Mouse (Mus musculus): Measurements from ENCODE around the gene Ccnt2. TPM values are rescaled to one million over a fixed set of nuclear protein-coding genes. Genes with fewer than 3 reads are reported as not detected.

The Ccnt2 gene
- polyA plus RNA-seq, 1 experiment = 53.9 TPM

- H3K27me3 ChIP-seq (ENCODE audit: control insufficient read depth, insufficient read depth, low read length) = no peaks in the 10 kb centered on the region
- H3K27ac ChIP-seq (ENCODE audit: insufficient read depth, low read length) = no peak overlapping the region
- no peak overlapping the region for H3K4me3 ChIP-seq (replicated peaks; ENCODE audit: insufficient read depth, low read depth, low read length)
- TF ChIP-seq POLR2A (IDR thresholded peaks at IDR 0.05; ENCODE audit: borderline replicate concordance, insufficient read depth, low read length) = no peak
- 49% methylated on average over 6 of the region's 6 CpGs for whole genome bisulfite sequencing
- DNase-seq = no peak
- peaks cover 4% of the 10 kb centered on the region; the same call in 1 of the 2 replicates for H3K4me1 ChIP-seq (ENCODE audit: control insufficient read depth, insufficient read depth, low read length)
These were observed 2.3 kb downstream of the Ccnt2 start for GRCm38 (mm10) chr1:127776246-127776645.

- WGBS = 75% methylated on average over 3 of the region's 3 CpGs
- Histone ChIP-seq H3K4me1 (ENCODE audit: control insufficient read depth, insufficient read depth, low read length) (peaks cover 18% of the 10 kb centered on the region), H3K27ac (ENCODE audit: insufficient read depth, low read length) (no peak overlapping the region), H3K4me3 (replicated peaks; ENCODE audit: insufficient read depth, low read depth, low read length) (no peak overlapping the region), H3K27me3 (ENCODE audit: control insufficient read depth, insufficient read depth, low read length) (no peaks in the 10 kb centered on the region)
- DNase-seq = no peak
- TF ChIP-seq CTCF (IDR thresholded peaks at IDR 0.05; ENCODE audit: borderline replicate concordance, insufficient read depth, low read depth, low read length) (no peak), POLR2A (IDR thresholded peaks at IDR 0.05; ENCODE audit: borderline replicate concordance, insufficient read depth, low read length) (no peak)
These were observed 4.6 kb downstream of the Ccnt2 start for GRCm38 (mm10) chr1:127778611-127779010.

GRCm38 (mm10) chr1:127780142-127780541 lies 6.2 kb downstream of the Ccnt2 start:
- TF ChIP-seq POLR2A (IDR thresholded peaks at IDR 0.05; ENCODE audit: borderline replicate concordance, insufficient read depth, low read length) (no peak), CTCF (IDR thresholded peaks at IDR 0.05; ENCODE audit: borderline replicate concordance, insufficient read depth, low read depth, low read length) (no peak)
- Histone ChIP-seq H3K4me3 (replicated peaks; ENCODE audit: insufficient read depth, low read depth, low read length) (no peak overlapping the region), H3K27ac (ENCODE audit: insufficient read depth, low read length) (no peak overlapping the region), H3K4me1 (ENCODE audit: control insufficient read depth, insufficient read depth, low read length) (peaks cover 18% of the 10 kb centered on the region), H3K27me3 (ENCODE audit: control insufficient read depth, insufficient read depth, low read length) (no peaks in the 10 kb centered on the region)
- WGBS = 17% methylated on average over 3 of the region's 3 CpGs
- no peak for DNase-seq

GRCm38 (mm10) chr1:127780849-127781248 lies 6.9 kb downstream of the Ccnt2 start:
- 54% methylated on average over 2 of the region's 2 CpGs for WGBS
- no peak for DNase-seq
- Histone ChIP-seq H3K27me3 (ENCODE audit: control insufficient read depth, insufficient read depth, low read length) (no peaks in the 10 kb centered on the region), H3K4me3 (replicated peaks; ENCODE audit: insufficient read depth, low read depth, low read length) (no peak overlapping the region), H3K4me1 (ENCODE audit: control insufficient read depth, insufficient read depth, low read length) (peaks cover 18% of the 10 kb centered on the region), H3K27ac (ENCODE audit: insufficient read depth, low read length) (no peak overlapping the region)
- no peak for TF ChIP-seq CTCF (IDR thresholded peaks at IDR 0.05; ENCODE audit: borderline replicate concordance, insufficient read depth, low read depth, low read length)
- no peak for TF ChIP-seq POLR2A (IDR thresholded peaks at IDR 0.05; ENCODE audit: borderline replicate concordance, insufficient read depth, low read length)

- no peak for TF ChIP-seq CTCF (IDR thresholded peaks at IDR 0.05; ENCODE audit: borderline replicate concordance, insufficient read depth, low read depth, low read length)
- TF ChIP-seq POLR2A (IDR thresholded peaks at IDR 0.05; ENCODE audit: borderline replicate concordance, insufficient read depth, low read length) = no peak
- Histone ChIP-seq H3K4me1 (ENCODE audit: control insufficient read depth, insufficient read depth, low read length) (peaks cover 23% of the 10 kb centered on the region), H3K4me3 (replicated peaks; ENCODE audit: insufficient read depth, low read depth, low read length) (no peak overlapping the region), H3K27ac (ENCODE audit: insufficient read depth, low read length) (no peak overlapping the region), H3K27me3 (ENCODE audit: control insufficient read depth, insufficient read depth, low read length) (no peaks in the 10 kb centered on the region)
- no peak for DNase-seq
These were observed 9.9 kb downstream of the Ccnt2 start for GRCm38 (mm10) chr1:127783862-127784261.

GRCm38 (mm10) chr1:127785882-127786281 lies 11.9 kb downstream of the Ccnt2 start:
- Histone ChIP-seq H3K4me1 (ENCODE audit: control insufficient read depth, insufficient read depth, low read length) (peaks cover 20% of the 10 kb centered on the region), H3K27me3 (ENCODE audit: control insufficient read depth, insufficient read depth, low read length) (no peaks in the 10 kb centered on the region), H3K27ac (ENCODE audit: insufficient read depth, low read length) (no peak overlapping the region), H3K4me3 (replicated peaks; ENCODE audit: insufficient read depth, low read depth, low read length) (no peak overlapping the region)
- WGBS = 55% methylated on average over 1 of the region's 1 CpGs
- no peak for DNase-seq
- TF ChIP-seq POLR2A (IDR thresholded peaks at IDR 0.05; ENCODE audit: borderline replicate concordance, insufficient read depth, low read length) (no peak), CTCF (IDR thresholded peaks at IDR 0.05; ENCODE audit: borderline replicate concordance, insufficient read depth, low read depth, low read length) (no peak)

GRCm38 (mm10) chr1:127788943-127789342 lies 15.0 kb downstream of the Ccnt2 start:
- H3K27me3 ChIP-seq (ENCODE audit: control insufficient read depth, insufficient read depth, low read length) = no peaks in the 10 kb centered on the region
- peaks cover 5% of the 10 kb centered on the region; the same call in 1 of the 2 replicates for H3K4me1 ChIP-seq (ENCODE audit: control insufficient read depth, insufficient read depth, low read length)
- no peak for TF ChIP-seq POLR2A (IDR thresholded peaks at IDR 0.05; ENCODE audit: borderline replicate concordance, insufficient read depth, low read length)
- TF ChIP-seq CTCF (IDR thresholded peaks at IDR 0.05; ENCODE audit: borderline replicate concordance, insufficient read depth, low read depth, low read length) = no peak
- DNase-seq = no peak
- H3K4me3 ChIP-seq (replicated peaks; ENCODE audit: insufficient read depth, low read depth, low read length) = no peak overlapping the region
- H3K27ac ChIP-seq (ENCODE audit: insufficient read depth, low read length) = no peak overlapping the region
- WGBS = 88% methylated on average over 6 of the region's 6 CpGs

- Histone ChIP-seq H3K4me1 (ENCODE audit: control insufficient read depth, insufficient read depth, low read length) (peaks cover 3% of the 10 kb centered on the region; the same call in 1 of the 2 replicates), H3K27me3 (ENCODE audit: control insufficient read depth, insufficient read depth, low read length) (no peaks in the 10 kb centered on the region), H3K4me3 (replicated peaks; ENCODE audit: insufficient read depth, low read depth, low read length) (no peak overlapping the region), H3K27ac (ENCODE audit: insufficient read depth, low read length) (no peak overlapping the region)
- no peak for DNase-seq
- WGBS = 88% methylated on average over 1 of the region's 1 CpGs
- TF ChIP-seq POLR2A (IDR thresholded peaks at IDR 0.05; ENCODE audit: borderline replicate concordance, insufficient read depth, low read length) (no peak), CTCF (IDR thresholded peaks at IDR 0.05; ENCODE audit: borderline replicate concordance, insufficient read depth, low read depth, low read length) (no peak)
These were observed 19.5 kb downstream of the Ccnt2 start for GRCm38 (mm10) chr1:127793459-127793858.

Data from cerebellum, adult 2 months (tissue).